Mouse (Mus musculus) heart, embryonic 11.5 days (tissue): ENCODE measurements around the gene Myadml2. TPM values are rescaled to one million over a fixed set of nuclear protein-coding genes. Genes with fewer than 3 reads are reported as not detected.

Experiments used
- ATAC-seq: fragments of 200-750 bp; cut with Nextera tagmentation; replicated peaks from 2 replicates; pipeline ENCODE4 v1.8.0; 2017; ENCODE audit warnings: moderate library complexity; ENCODE audit not compliant: insufficient number of reproducible peaks, low FRiP score, low TSS enrichment
- H3K27ac ChIP-seq: fragments of 300-500 bp; sonication (generic); 2 replicates; pipeline ENCODE4 v1.5.1; 2014; ENCODE audit warnings: mild to moderate bottlenecking, low read depth, low read length
- H3K27me3 ChIP-seq: fragments of 300-500 bp; sonication (generic); 2 replicates; pipeline ENCODE4 v1.6.1; 2014; ENCODE audit warnings: mild to moderate bottlenecking, low read length, mixed read lengths; ENCODE audit not compliant: control insufficient read depth, insufficient read depth
- H3K36me3 ChIP-seq: fragments of 300-500 bp; sonication (generic); 2 replicates; pipeline ENCODE4 v1.6.1; 2014; ENCODE audit warnings: mild to moderate bottlenecking, low read length, moderate library complexity, mixed read lengths; ENCODE audit not compliant: control insufficient read depth, insufficient read depth
- H3K4me1 ChIP-seq: fragments of 300-500 bp; sonication (generic); 2 replicates; pipeline ENCODE4 v1.6.1; 2014; ENCODE audit warnings: low read length; ENCODE audit not compliant: control insufficient read depth, insufficient read depth
- H3K4me2 ChIP-seq: fragments of 300-500 bp; sonication (generic); 2 replicates; pipeline ENCODE4 v1.6.1; 2014; ENCODE audit warnings: mild to moderate bottlenecking, moderate library complexity
- H3K4me3 ChIP-seq: fragments of 300-500 bp; sonication (generic); 2 replicates; pipeline ENCODE4 v1.5.1; 2014; ENCODE audit warnings: low read depth, low read length
- H3K9ac ChIP-seq: fragments of 300-500 bp; sonication (generic); 2 replicates; pipeline ENCODE4 v1.6.1; 2014; ENCODE audit warnings: mild to moderate bottlenecking, low read depth, low read length, moderate library complexity
- H3K9me3 ChIP-seq: fragments of 300-500 bp; sonication (generic); replicated peaks from 2 replicates; pipeline ENCODE4 v1.6.1; 2016; ENCODE audit warnings: low read length; ENCODE audit not compliant: control insufficient read depth
- WGBS: fragments of 180-500 bp; shearing (Covaris S2); extraction: QIAGEN DNeasy Blood & Tissue Kit; methylation state at CpG from one replicate; pipeline ENCODE4 v1.1.7; 2014; ENCODE audit not compliant: insufficient replicate concordance; 5-methylcytosine and 5-hydroxymethylcytosine counted together
- microRNA-seq: library from miRNA; unstranded; fragments of <30 nt; microRNA quantifications from one replicate; pipeline ENCODE4, GENCODE M21; 2016; ENCODE audit warnings: borderline number of aligned reads
- polyA plus RNA-seq: library from polyadenylated mRNA; unstranded; fragments of >200 nt; fragmentation: Nextera tagmentation; extraction: Ambion mirVana; gene quantifications from 2 replicates; pipeline ENCODE4 v1.2.1, GENCODE M21; 2014

The Myadml2 gene
- polyA plus RNA-seq, 1 experiment from 2014 or later, result 8.1 TPM

GRCm38 (mm10) chr11:120605667-120606066 is 42.3 kb downstream of the Myadml2 start:
- Histone ChIP-seq H3K4me2 (no peak overlapping the region), H3K9me3 (no peaks in the 10 kb centered on the region), H3K36me3 (peaks cover 8% of the 10 kb centered on the region), H3K4me1 (peaks cover 24% of the 10 kb centered on the region), H3K27me3 (peaks cover 3% of the 10 kb centered on the region; the same call in 1 of the 2 replicates), H3K9ac (no peak overlapping the region), H3K27ac (no peak overlapping the region), H3K4me3 (no peak overlapping the region)
- ATAC-seq, result no peak
- 89% methylated on average over 7 of the region's 7 CpGs for WGBS

- H3K9ac ChIP-seq, result no peak overlapping the region
- no peaks in the 10 kb centered on the region for H3K9me3 ChIP-seq
- H3K4me3 ChIP-seq, result no peak overlapping the region
- H3K4me1 ChIP-seq, result peaks cover 12% of the 10 kb centered on the region
- peaks cover 7% of the 10 kb centered on the region for H3K36me3 ChIP-seq
- peak overlapping the region; percentile 22; the same call in 1 of the 2 replicates for H3K4me2 ChIP-seq
- H3K27ac ChIP-seq, result no peak overlapping the region
- H3K27me3 ChIP-seq, result peaks cover 3% of the 10 kb centered on the region; the same call in 1 of the 2 replicates
- ATAC-seq, result no peak
- WGBS, result 80% methylated on average over 2 of the region's 2 CpGs
Measured at GRCm38 (mm10) chr11:120603545-120603944, 44.4 kb downstream of the Myadml2 start.

GRCm38 (mm10) chr11:120600716-120601115 is 47.2 kb downstream of the Myadml2 start:
- no peaks in the 10 kb centered on the region for H3K27me3 ChIP-seq
- H3K9me3 ChIP-seq, result no peaks in the 10 kb centered on the region
- no peak overlapping the region for H3K4me2 ChIP-seq
- 92% methylated on average over 3 of the region's 3 CpGs for WGBS
- H3K4me1 ChIP-seq, result peaks cover 12% of the 10 kb centered on the region
- ATAC-seq, result no peak
- peaks cover 16% of the 10 kb centered on the region for H3K36me3 ChIP-seq
- no peak overlapping the region for H3K27ac ChIP-seq
- H3K4me3 ChIP-seq, result no peak overlapping the region
- H3K9ac ChIP-seq, result no peak overlapping the region

GRCm38 (mm10) chr11:120598990-120599549 is 48.9 kb downstream of the Myadml2 start:
- ATAC-seq, result no peak
- 45% methylated on average over 17 of the region's 17 CpGs for WGBS
- peaks cover 12% of the 10 kb centered on the region for H3K4me1 ChIP-seq
- H3K27me3 ChIP-seq, result no peaks in the 10 kb centered on the region
- peak overlapping the region; percentile 98 for H3K9ac ChIP-seq
- H3K4me2 ChIP-seq, result peak overlapping the region; percentile 99
- H3K9me3 ChIP-seq, result no peaks in the 10 kb centered on the region
- H3K36me3 ChIP-seq, result peaks cover 24% of the 10 kb centered on the region
- H3K27ac ChIP-seq, result peak overlapping the region; percentile 89
- peak overlapping the region; percentile 76 for H3K4me3 ChIP-seq

GRCm38 (mm10) chr11:120598283-120598989 is 49.5 kb downstream of the Myadml2 start, which contains the start of the genes Alyref and Anapc11:
Gene Alyref, minus strand, starts transcription at chr11:120598365.
Gene Anapc11, plus strand, starts transcription at chr11:120598421.
- Histone ChIP-seq H3K4me2 (peak within 1 kb of the TSS; percentile 99), H3K27me3 (no peaks in the 10 kb centered on the region), H3K4me1 (peaks cover 12% of the 10 kb centered on the region), H3K9ac (peak within 1 kb of the TSS; percentile 98), H3K36me3 (peaks cover 29% of the 10 kb centered on the region), H3K4me3 (peak within 1 kb of the TSS; percentile 76), H3K27ac (peak within 1 kb of the TSS; percentile 89), H3K9me3 (no peaks in the 10 kb centered on the region)
- peak; percentile 92 for ATAC-seq
- under 1% methylated on average over 88 of the region's 88 CpGs for WGBS

GRCm38 (mm10) chr11:120597240-120598235 is 50.4 kb downstream of the Myadml2 start:
- ATAC-seq, result peak; percentile 51
- H3K4me1 ChIP-seq, result peaks cover 12% of the 10 kb centered on the region
- H3K4me3 ChIP-seq, result peak overlapping the region; percentile 76
- H3K9ac ChIP-seq, result peak overlapping the region; percentile 98
- WGBS, result 5% methylated on average over 82 of the region's 99 CpGs
- H3K36me3 ChIP-seq, result peaks cover 31% of the 10 kb centered on the region
- peak overlapping the region; percentile 89 for H3K27ac ChIP-seq
- no peaks in the 10 kb centered on the region for H3K9me3 ChIP-seq
- no peaks in the 10 kb centered on the region for H3K27me3 ChIP-seq
- peak overlapping the region; percentile 99 for H3K4me2 ChIP-seq

Small RNAs within 50 kb of the gene (microRNA-seq; reads per million reads assigned to microRNA genes)
- 0.61 reads per million for gene Mir6936

Other genes with a start within 250 kb of the Myadml2 start
- gene Nploc4, start 210.4 kb downstream of the Myadml2 start, polyA plus RNA-seq, result 31.0 and 36.7 TPM in 2 replicates
- gene Tspan10, start 205.5 kb downstream of the Myadml2 start, polyA plus RNA-seq, result not detected in 2 replicates
- 0.24 TPM in 1 of 2 replicates, not detected in the other for gene Pde6g, start 194.7 kb downstream of the Myadml2 start, polyA plus RNA-seq
- 16.9 and 19.6 TPM in 2 replicates for gene Oxld1, start 190.1 kb downstream of the Myadml2 start, polyA plus RNA-seq
- gene Ccdc137, start 190.0 kb downstream of the Myadml2 start, polyA plus RNA-seq, result 21.3 and 27.5 TPM in 2 replicates
- gene Arl16, start 180.6 kb downstream of the Myadml2 start, polyA plus RNA-seq, result 43.6 and 48.4 TPM in 2 replicates
- 222 and 232 TPM in 2 replicates for gene Mrpl12, start 163.5 kb downstream of the Myadml2 start, polyA plus RNA-seq
- 44.2 and 48.3 TPM in 2 replicates for gene Slc25a10, start 156.3 kb downstream of the Myadml2 start, polyA plus RNA-seq
- 1.5 and 1.8 TPM in 2 replicates for gene Gcgr, start 117.5 kb downstream of the Myadml2 start, polyA plus RNA-seq
- gene Mcrip1, start 98.4 kb downstream of the Myadml2 start, polyA plus RNA-seq, result 157 and 168 TPM in 2 replicates
- gene Ppp1r27, start 97.0 kb downstream of the Myadml2 start, polyA plus RNA-seq, result not detected in 2 replicates
- 506 and 569 TPM in 2 replicates for gene P4hb, start 74.9 kb downstream of the Myadml2 start, polyA plus RNA-seq
- gene Arhgdia, start 66.5 kb downstream of the Myadml2 start, polyA plus RNA-seq, result 468 and 477 TPM in 2 replicates
- 333 and 334 TPM in 2 replicates for gene Alyref, start 49.8 kb downstream of the Myadml2 start, polyA plus RNA-seq
- gene Anapc11, start 49.7 kb downstream of the Myadml2 start, polyA plus RNA-seq, result 200 and 201 TPM in 2 replicates
- gene Npb, start 39.7 kb downstream of the Myadml2 start, polyA plus RNA-seq, result 8.8 and 9.1 TPM in 2 replicates
- 79.2 and 79.9 TPM in 2 replicates for gene Pcyt2, start 30.2 kb downstream of the Myadml2 start, polyA plus RNA-seq
- 18.8 and 22.5 TPM in 2 replicates for gene Sirt7, start 22.9 kb downstream of the Myadml2 start, polyA plus RNA-seq
- gene Mafg, start 14.6 kb downstream of the Myadml2 start, polyA plus RNA-seq, result 19.4 and 20.2 TPM in 2 replicates
- 22.8 and 24.9 TPM in 2 replicates for gene Pycr1, start 4.4 kb downstream of the Myadml2 start, polyA plus RNA-seq
- 1.4 and 1.5 TPM in 2 replicates for gene Notum, start 13.0 kb upstream of the Myadml2 start, polyA plus RNA-seq
- 93.9 and 103 TPM in 2 replicates for gene Aspscr1, start 24.8 kb upstream of the Myadml2 start, polyA plus RNA-seq
- gene Cenpx, start 65.6 kb upstream of the Myadml2 start, polyA plus RNA-seq, result 114 and 129 TPM in 2 replicates
- 21.8 and 23.2 TPM in 2 replicates for gene Lrrc45, start 65.8 kb upstream of the Myadml2 start, polyA plus RNA-seq
- gene Rac3, start 73.3 kb upstream of the Myadml2 start, polyA plus RNA-seq, result 1.7 and 3.0 TPM in 2 replicates
- 5.1 and 6.6 TPM in 2 replicates for gene Dcxr, start 79.1 kb upstream of the Myadml2 start, polyA plus RNA-seq
- 0.36 and 1.0 TPM in 2 replicates for gene Cbr2, start 84.0 kb upstream of the Myadml2 start, polyA plus RNA-seq
- gene Hmga1b, start 114.6 kb upstream of the Myadml2 start, polyA plus RNA-seq, result 4.5 and 5.8 TPM in 2 replicates
- 15.0 and 16.5 TPM in 2 replicates for gene Rfng, start 136.0 kb upstream of the Myadml2 start, polyA plus RNA-seq
- 166 and 179 TPM in 2 replicates for gene Gps1, start 136.1 kb upstream of the Myadml2 start, polyA plus RNA-seq
- gene Dus1l, start 148.2 kb upstream of the Myadml2 start, polyA plus RNA-seq, result 50.0 and 59.9 TPM in 2 replicates
- gene Fasn, start 176.4 kb upstream of the Myadml2 start, polyA plus RNA-seq, result 33.9 and 42.6 TPM in 2 replicates